Mouse (Mus musculus) Patski (cell line): Measurements from ENCODE around the gene Zfp266. TPM values are rescaled to one million over a fixed set of nuclear protein-coding genes. Genes with fewer than 3 reads are reported as not detected.

ENCODE experiments used
- ATAC-seq: fragments of 100-300 bp; one replicate; pipeline ENCODE4 v1.8.0; 2021
- CTCF ChIA-PET: fragments of 350-600 bp; sonication (Branson Sonifier 250); formaldehyde crosslinking; loops from one replicate; lab custom pipeline; 2022; ENCODE audit warnings: inconsistent platforms; lab: Charles Lee
- POLR2A ChIA-PET: fragments of 350-600 bp; sonication (Branson Sonifier 250); formaldehyde crosslinking; loops from one replicate; lab custom pipeline; 2022; ENCODE audit warnings: antibody characterized with exemption, inconsistent platforms; lab: Charles Lee
- DNase-seq: peaks from one replicate; pipeline ENCODE4 v3.0.0-alpha.2; 2011; ENCODE audit warnings: low read depth, low spot score
- H3K27me3 ChIP-seq: fragments of 371-371 bp; one replicate; pipeline ENCODE4 v1.5.1; 2021
- CTCF ChIP-seq: fragments of 100-300 bp; IDR thresholded peaks from one replicate; pipeline ENCODE4 v1.5.1; 2021
- in situ Hi-C: fragments of 300-500 bp; cut with MboI; formaldehyde crosslinking; loops from 3 replicates; pipeline ENCODE4 v1.11.1; 2018; ENCODE audit warnings: low pct_unique_long_range_greater_than_20kb, mixed read lengths
- polyA plus RNA-seq: library from polyadenylated mRNA; unstranded; gene quantifications from one replicate; pipeline ENCODE4 v1.2.3, GENCODE M21; 2021

The Zfp266 gene
- polyA plus RNA-seq, 1 experiment from 2014 or later, result 51.8 TPM

GRCm38 (mm10) chr9:20492527-20493233 is 28.5 kb downstream of the Zfp266 start, which contains the start of gene Zfp426:
Zfp426 (minus strand) TSS chr9:20492746.
- CTCF ChIA-PET, result interaction anchor here (1.4 to 1.5 kb wide), 2 partner anchors 11 to 29 kb away, joined by 4 read pairs; no protein-coding TSS in a partner anchor
- in situ Hi-C loops, result no loop called here
- POLR2A ChIA-PET, result interaction anchor here (1.1 to 1.4 kb wide), 2 partner anchors 17 to 28 kb away, joined by 3 to 4 read pairs; no protein-coding TSS in a partner anchor
- peak; percentile 62 for DNase-seq
- no peak for TF ChIP-seq CTCF
- ATAC-seq, result peak; percentile 91
- no peaks in the 10 kb centered on the region for H3K27me3 ChIP-seq

- no peak for DNase-seq
- POLR2A ChIA-PET, result interaction anchor here (1.4 kb wide), 1 partner anchor 18 kb away, joined by 3 read pairs; no protein-coding TSS in a partner anchor
- peak; percentile 9 for ATAC-seq
- CTCF ChIA-PET, result interaction anchor here (1.4 to 2.5 kb wide), 4 partner anchors 12 to 29 kb away, joined by 3 to 6 read pairs (median 4); no protein-coding TSS in a partner anchor
- H3K27me3 ChIP-seq, result no peaks in the 10 kb centered on the region
- no peak for TF ChIP-seq CTCF
- in situ Hi-C loops, result no loop called here
Observed at GRCm38 (mm10) chr9:20491858-20492526, 29.2 kb downstream of the Zfp266 start.

GRCm38 (mm10) chr9:20489536-20489935 is 31.7 kb downstream of the Zfp266 start:
- DNase-seq (no peak), ATAC-seq (no peak)
- CTCF ChIA-PET, result interaction anchor here (1.2 to 2.5 kb wide), 2 partner anchors 9 to 22 kb away, joined by 3 to 6 read pairs; no protein-coding TSS in a partner anchor
- in situ Hi-C loops, result no loop called here
- no peak for TF ChIP-seq CTCF
- H3K27me3 ChIP-seq, result no peaks in the 10 kb centered on the region
- POLR2A ChIA-PET, result interaction anchor here (1.4 kb wide), 1 partner anchor 32 kb away, joined by 4 read pairs; the partner anchor contains the start of gene Zfp266

DNA sequence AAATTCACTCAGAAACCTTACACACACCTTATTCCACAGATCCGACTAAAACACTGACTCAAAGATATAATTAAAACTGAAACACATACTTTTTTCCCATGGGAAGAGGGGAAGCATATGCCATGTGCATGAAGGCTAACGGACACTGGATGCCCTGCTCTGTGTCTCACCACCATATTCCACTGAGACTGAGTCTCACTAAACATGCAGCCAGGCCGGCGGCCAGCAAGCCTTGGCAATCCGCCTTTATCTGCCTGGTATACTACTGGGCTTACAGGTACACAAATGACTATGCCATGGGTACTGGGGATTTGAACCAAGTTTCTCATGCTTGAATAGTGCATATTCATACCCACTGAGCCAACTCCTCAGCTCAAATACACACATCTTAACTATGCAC is 41.8 kb downstream of the Zfp266 start:
- ChIA-PET POLR2A (no interaction called here), CTCF (interaction anchor here (1.3 to 2.3 kb wide), 4 partner anchors 12 to 22 kb away, joined by 3 to 6 read pairs (median 6); no protein-coding TSS in a partner anchor)
- no peaks in the 10 kb centered on the region for H3K27me3 ChIP-seq
- ATAC-seq (no peak), DNase-seq (no peak)
- TF ChIP-seq CTCF, result no peak
- in situ Hi-C loops, result loop anchor here (10.0 kb wide), 1 partner anchor 165 kb away; the partner anchor contains the start of genes Fbxl12 and Ubl5

DNA sequence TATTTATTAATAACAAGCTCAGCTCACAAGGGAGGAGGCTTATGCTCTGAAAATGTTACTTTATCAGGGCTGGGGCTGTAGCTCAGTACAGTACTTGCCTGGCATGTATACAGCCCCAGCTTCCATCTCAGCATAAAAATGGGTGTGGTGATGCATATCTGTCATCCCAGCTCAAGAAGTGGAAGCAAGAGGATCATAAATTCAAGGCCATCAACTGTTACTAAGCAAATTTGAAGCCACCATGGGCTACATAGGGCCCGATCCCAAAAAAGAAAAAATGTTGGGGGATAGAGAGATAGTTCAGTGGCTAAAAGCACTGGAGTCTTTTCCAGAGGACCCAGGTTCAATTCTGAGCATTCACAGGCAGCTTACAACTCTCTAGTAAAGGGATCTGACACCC is 44.6 kb downstream of the Zfp266 start:
- no peaks in the 10 kb centered on the region for H3K27me3 ChIP-seq
- in situ Hi-C loops, result loop anchor here (10.0 kb wide), 1 partner anchor 168 kb away; the partner anchor contains the start of genes Fbxl12 and Ubl5
- DNase-seq, result no peak
- ChIA-PET POLR2A (no interaction called here), CTCF (interaction anchor here (1.8 kb wide), 1 partner anchor 9 kb away, joined by 4 read pairs; no protein-coding TSS in a partner anchor)
- no peak for TF ChIP-seq CTCF
- ATAC-seq, result no peak

DNA sequence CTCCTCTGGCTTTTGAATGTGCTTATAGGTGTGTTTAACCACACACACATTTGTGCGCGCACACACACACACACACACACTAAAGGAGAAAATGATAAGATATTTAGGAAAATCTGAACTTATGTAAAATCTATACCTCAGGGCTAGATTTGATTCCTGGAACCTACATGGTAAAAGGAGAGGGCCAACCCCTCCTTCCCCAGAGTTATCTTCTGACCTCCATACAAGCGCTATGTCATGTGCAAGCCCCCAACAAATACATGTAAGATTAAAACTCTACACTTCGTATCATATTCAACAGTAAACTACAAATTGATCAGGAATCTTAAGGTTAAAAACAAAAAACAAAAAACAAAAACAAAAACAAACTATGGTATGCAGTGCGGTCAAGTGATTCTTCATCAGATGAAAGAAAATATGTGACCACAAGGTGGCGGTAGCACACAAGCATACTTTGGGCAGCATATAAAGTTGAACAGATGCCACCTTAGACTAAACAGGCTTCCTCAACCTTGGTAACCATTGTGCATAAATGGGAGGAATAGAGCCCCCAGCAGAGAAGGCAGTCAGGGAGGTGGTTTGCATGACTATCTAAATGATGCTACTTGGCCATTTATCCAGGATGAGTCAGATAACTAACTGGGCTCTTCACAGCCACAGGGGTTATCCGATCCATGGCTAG is 54.3 kb downstream of the Zfp266 start:
- in situ Hi-C loops, result loop anchor here (25.0 kb wide), 1 partner anchor 370 kb away; no protein-coding TSS in a partner anchor
- CTCF ChIA-PET, result interaction anchor here (0.8 to 1.9 kb wide), 7 partner anchors 9 to 54 kb away, joined by 3 to 6 read pairs (median 4); partner anchors contain the start of gene Zfp266
- H3K27me3 ChIP-seq, result no peaks in the 10 kb centered on the region
- no peak for DNase-seq
- TF ChIP-seq CTCF, result peak; percentile 60
- POLR2A ChIA-PET, result no interaction called here
- peak; percentile 60 for ATAC-seq

- H3K27me3 ChIP-seq, result no peaks in the 10 kb centered on the region
- in situ Hi-C loops, result loop anchor here (25.0 kb wide), 1 partner anchor 378 kb away; no protein-coding TSS in a partner anchor
- DNase-seq (peak; percentile 35), ATAC-seq (peak; percentile 91)
- no peak for TF ChIP-seq CTCF
- POLR2A ChIA-PET, result no interaction called here
- CTCF ChIA-PET, result interaction anchor here (1.1 kb wide), 1 partner anchor 31 kb away, joined by 5 read pairs; no protein-coding TSS in a partner anchor
Observed at GRCm38 (mm10) chr9:20459377-20460317, 61.6 kb downstream of the Zfp266 start, which contains the start of gene Zfp26. Zfp26 (minus strand) TSS chr9:20460162.

DNA sequence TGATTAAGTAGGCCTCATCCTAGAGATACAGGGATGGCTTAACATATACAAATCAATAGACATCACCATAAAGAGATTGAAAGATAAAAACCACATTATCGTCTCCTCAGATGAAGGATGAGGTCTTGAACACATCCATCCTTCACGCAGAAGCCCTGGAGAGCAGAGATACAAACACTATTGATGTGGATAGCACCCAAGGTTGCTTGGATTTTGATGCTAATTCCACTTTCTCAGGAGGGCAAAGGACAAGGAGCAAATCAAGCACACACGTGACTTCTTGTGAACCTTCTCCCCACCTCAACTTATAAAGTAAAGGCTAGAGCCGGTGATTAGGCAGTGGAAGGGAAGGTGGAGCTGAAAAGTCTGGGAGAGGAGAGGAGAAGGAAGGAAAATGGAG is 67.6 kb downstream of the Zfp266 start:
- ChIA-PET CTCF (interaction anchor here (1.3 kb wide), 1 partner anchor 14 kb away, joined by 3 read pairs; no protein-coding TSS in a partner anchor), POLR2A (no interaction called here)
- H3K27me3 ChIP-seq, result no peaks in the 10 kb centered on the region
- no peak for TF ChIP-seq CTCF
- DNase-seq (no peak), ATAC-seq (no peak)
- in situ Hi-C loops, result loop anchor here (25.0 kb wide), 1 partner anchor 384 kb away; no protein-coding TSS in a partner anchor

- ChIA-PET POLR2A (no interaction called here), CTCF (no interaction called here)
- no peak for ATAC-seq
- H3K27me3 ChIP-seq, result no peaks in the 10 kb centered on the region
- DNase-seq, result no peak
- no peak for TF ChIP-seq CTCF
- in situ Hi-C loops, result loop anchor here (25.0 kb wide), 1 partner anchor 386 kb away; no protein-coding TSS in a partner anchor
Observed at GRCm38 (mm10) chr9:20451493-20451892, 69.7 kb downstream of the Zfp266 start.

Other genes starting within 250 kb of the Zfp266 start
- gene Olfr39, start 239.1 kb downstream of the Zfp266 start, polyA plus RNA-seq, result not detected
- not detected for gene Olfr873, start 222.9 kb downstream of the Zfp266 start, polyA plus RNA-seq
- not detected for gene Olfr18, start 185.3 kb downstream of the Zfp266 start, polyA plus RNA-seq
- gene Zfp560, start 136.2 kb downstream of the Zfp266 start, polyA plus RNA-seq, result 16.5 TPM
- 15.6 TPM for gene Zfp26, start 61.3 kb downstream of the Zfp266 start, polyA plus RNA-seq
- 24.4 TPM for gene Zfp426, start 28.7 kb downstream of the Zfp266 start, polyA plus RNA-seq
- 8.8 TPM for gene Zfp846, start 59.9 kb upstream of the Zfp266 start, polyA plus RNA-seq
- gene Ubl5, start 121.5 kb upstream of the Zfp266 start, polyA plus RNA-seq, result 439 TPM
- gene Fbxl12, start 123.3 kb upstream of the Zfp266 start, polyA plus RNA-seq, result 19.2 TPM
- 27.1 TPM for gene Pin1, start 130.7 kb upstream of the Zfp266 start, polyA plus RNA-seq
- gene Olfm2, start 224.9 kb upstream of the Zfp266 start, polyA plus RNA-seq, result 0.32 TPM